Mouse (Mus musculus) testis, adult 2 months (tissue): ENCODE measurements around the gene Nutf2. TPM values are rescaled to one million over a fixed set of nuclear protein-coding genes. Genes with fewer than 3 reads are reported as not detected.

Source experiments
- H3K27ac ChIP-seq: fragments of 200-500 bp; 2 replicates; pipeline ENCODE4 v1.5.1; 2012; ENCODE audit warnings: low read depth, low read length; ENCODE audit not compliant: control insufficient read depth, insufficient read depth
- H3K27me3 ChIP-seq: fragments of 200-500 bp; 2 replicates; pipeline ENCODE4 v1.6.1; 2012; ENCODE audit warnings: mild to moderate bottlenecking, low read length, moderate library complexity; ENCODE audit not compliant: control insufficient read depth, insufficient read depth
- H3K36me3 ChIP-seq: fragments of 200-500 bp; 2 replicates; pipeline ENCODE4 v1.6.1; 2012; ENCODE audit warnings: mild to moderate bottlenecking, low read length; ENCODE audit not compliant: control insufficient read depth, insufficient read depth
- H3K4me1 ChIP-seq: fragments of 200-500 bp; 2 replicates; pipeline ENCODE4 v1.6.1; 2012; ENCODE audit warnings: low read length; ENCODE audit not compliant: control insufficient read depth, insufficient read depth
- H3K4me3 ChIP-seq: fragments of 200-500 bp; 2 replicates; pipeline ENCODE4 v1.5.1; 2012; ENCODE audit warnings: low read depth, mild to moderate bottlenecking, low read length, moderate library complexity, mixed read lengths; ENCODE audit not compliant: control insufficient read depth
- CTCF ChIP-seq: fragments of 200-500 bp; IDR thresholded peaks from 2 replicates; pipeline ENCODE4 v1.5.1; 2012; ENCODE audit warnings: low read depth, mild to moderate bottlenecking, inconsistent platforms, low read length, moderate library complexity; ENCODE audit not compliant: control insufficient read depth, insufficient read depth, insufficient replicate concordance
- POLR2A ChIP-seq: fragments of 200-500 bp; IDR thresholded peaks from 2 replicates; pipeline ENCODE4 v1.6.1; 2012; ENCODE audit warnings: low read depth, mild to moderate bottlenecking, inconsistent platforms, low read length, moderate library complexity; ENCODE audit not compliant: control insufficient read depth
- polyA plus RNA-seq: library from polyadenylated mRNA; depleted of rRNA; stranded (reverse); fragments of >200 nt; gene quantifications from 2 replicates; pipeline ENCODE4 v1.2.3, GENCODE M21; 2012

Gene Nutf2
- polyA plus RNA-seq, 1 experiment: 32.1 TPM

DNA sequence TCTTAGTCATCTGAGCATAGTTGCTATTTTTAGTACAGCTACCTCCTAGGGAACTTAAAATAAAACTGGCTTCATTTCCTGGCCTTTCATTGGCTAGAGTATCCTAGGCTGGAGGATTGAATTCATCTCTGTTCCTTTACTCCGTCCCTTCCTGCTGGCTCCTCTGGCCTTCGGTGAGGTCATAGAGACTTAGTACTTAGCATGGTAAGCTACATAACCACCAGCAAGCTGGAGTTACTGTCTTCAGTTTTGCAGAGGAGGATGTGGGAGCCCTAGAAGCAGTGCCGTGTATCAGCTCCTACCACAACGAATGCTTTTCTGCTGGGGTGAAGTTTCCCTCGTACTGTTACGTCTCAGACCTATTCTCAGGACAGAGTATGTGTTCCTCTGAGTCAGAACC lies 13.9 kb downstream of the Nutf2 start:
- Histone ChIP-seq H3K27ac (0 out of 2 replicates have a peak overlapping the region, but pooled peaks have one; percentile 17), H3K36me3 (no peaks in the 10 kb centered on the region; the same call in 1 of the 2 replicates), H3K4me3 (no peak overlapping the region), H3K27me3 (no peaks in the 10 kb centered on the region), H3K4me1 (no peaks in the 10 kb centered on the region)
- TF ChIP-seq POLR2A (no peak), CTCF (no peak)

DNA sequence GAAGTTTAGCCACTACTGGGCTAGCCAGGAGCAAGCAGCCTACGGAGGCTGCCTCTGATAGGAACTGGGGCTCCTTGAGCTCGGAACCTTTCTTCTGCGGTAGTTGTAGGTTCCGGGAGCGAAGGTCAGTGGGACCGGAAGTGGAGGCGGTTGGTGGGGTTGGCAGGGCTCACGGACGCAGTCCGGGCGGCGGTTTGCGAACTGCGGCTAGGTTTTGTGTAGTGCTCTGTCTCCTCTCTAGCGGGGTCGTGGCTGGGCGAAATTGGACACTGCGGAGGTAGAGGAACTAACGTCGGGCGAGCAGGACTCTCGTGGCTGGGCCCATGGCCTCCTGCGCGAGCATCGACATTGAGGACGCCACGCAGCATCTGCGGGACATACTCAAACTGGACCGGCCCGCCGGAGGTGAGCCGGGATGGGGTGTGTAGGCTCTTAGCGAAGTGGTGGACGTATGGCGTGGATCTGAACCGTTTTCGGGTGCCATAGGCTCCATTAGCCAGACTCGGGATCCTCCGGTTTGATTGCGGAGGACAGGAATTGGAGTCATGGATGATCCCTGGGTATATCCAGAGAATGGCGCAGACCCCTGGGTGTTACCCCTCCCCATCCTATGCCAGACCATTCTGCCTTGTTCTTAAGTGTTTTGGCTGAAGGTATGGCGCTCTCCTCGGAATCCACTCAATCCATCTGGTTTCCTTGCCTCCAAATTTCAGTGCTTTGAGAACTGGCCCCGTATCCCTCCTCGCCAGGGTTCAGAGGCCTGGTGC lies 20.6 kb downstream of the Nutf2 start, which contains the start of gene Edc4:
Gene Edc4, plus strand, starts transcription at position 128 of the 767 bp plus-strand sequence.
- peak; percentile 91 for TF ChIP-seq POLR2A
- no peak for TF ChIP-seq CTCF
- Histone ChIP-seq H3K4me3 (peak within 1 kb of the TSS; percentile 100), H3K27ac (peak within 1 kb of the TSS; percentile 99), H3K4me1 (peaks cover 9% of the 10 kb centered on the region), H3K36me3 (peaks cover 8% of the 10 kb centered on the region), H3K27me3 (no peaks in the 10 kb centered on the region)

DNA sequence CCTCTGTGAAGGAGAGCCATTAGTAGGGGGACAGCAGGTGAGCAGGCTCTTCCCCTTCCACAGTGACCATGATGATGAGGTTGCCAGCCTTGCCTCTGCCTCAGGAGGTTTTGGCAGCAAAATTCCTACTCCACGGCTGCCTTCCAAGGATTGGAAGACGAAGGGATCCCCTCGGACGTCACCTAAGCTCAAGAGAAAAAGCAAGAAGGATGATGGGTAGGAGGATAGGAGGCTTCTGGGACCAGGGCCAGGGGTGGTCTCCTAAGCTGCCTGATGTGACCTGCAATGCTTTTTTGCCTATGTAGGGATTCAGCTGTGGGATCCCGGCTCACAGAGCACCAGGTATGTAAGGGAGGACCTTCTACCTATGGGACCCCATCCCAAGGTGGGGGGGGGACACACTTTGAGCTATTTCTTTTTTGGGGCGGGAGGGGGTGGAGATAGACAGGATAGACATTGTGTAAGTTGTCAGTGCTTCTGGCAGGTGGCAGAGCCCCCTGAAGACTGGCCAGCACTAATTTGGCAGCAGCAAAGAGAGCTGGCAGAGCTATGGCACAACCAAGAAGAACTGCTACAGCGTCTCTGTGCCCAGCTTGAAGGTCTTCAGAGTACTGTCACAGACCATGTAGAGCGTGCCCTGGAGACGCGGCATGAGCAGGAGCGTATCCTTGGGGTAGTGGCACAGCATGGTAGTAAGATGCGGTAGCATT lies 29.5 kb downstream of the Nutf2 start:
- Histone ChIP-seq H3K36me3 (peaks cover 11% of the 10 kb centered on the region), H3K27me3 (no peaks in the 10 kb centered on the region), H3K27ac (no peak overlapping the region), H3K4me3 (no peak overlapping the region), H3K4me1 (peaks cover 2% of the 10 kb centered on the region; the same call in 1 of the 2 replicates)
- TF ChIP-seq POLR2A (no peak), CTCF (no peak)

DNA sequence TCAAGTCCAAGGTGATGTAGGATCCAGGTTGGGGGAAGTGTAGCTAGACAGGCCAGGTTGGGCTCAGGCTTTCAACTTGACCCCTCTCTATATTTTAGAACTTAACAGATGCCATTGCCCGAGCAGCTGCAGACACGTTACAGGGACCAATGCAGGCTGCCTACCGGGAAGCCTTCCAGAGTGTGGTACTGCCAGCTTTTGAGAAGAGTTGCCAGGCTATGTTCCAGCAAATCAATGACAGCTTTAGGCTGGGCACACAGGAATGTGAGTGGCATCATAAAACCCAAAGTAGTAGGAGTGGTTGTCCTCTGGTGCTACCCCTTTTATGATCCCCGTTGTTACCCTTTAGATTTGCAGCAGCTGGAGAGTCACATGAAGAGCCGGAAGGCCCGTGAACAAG lies 30.5 kb downstream of the Nutf2 start:
- peaks cover 4% of the 10 kb centered on the region for H3K36me3 ChIP-seq
- H3K27ac ChIP-seq: no peak overlapping the region
- no peak for TF ChIP-seq CTCF
- no peak for TF ChIP-seq POLR2A

DNA sequence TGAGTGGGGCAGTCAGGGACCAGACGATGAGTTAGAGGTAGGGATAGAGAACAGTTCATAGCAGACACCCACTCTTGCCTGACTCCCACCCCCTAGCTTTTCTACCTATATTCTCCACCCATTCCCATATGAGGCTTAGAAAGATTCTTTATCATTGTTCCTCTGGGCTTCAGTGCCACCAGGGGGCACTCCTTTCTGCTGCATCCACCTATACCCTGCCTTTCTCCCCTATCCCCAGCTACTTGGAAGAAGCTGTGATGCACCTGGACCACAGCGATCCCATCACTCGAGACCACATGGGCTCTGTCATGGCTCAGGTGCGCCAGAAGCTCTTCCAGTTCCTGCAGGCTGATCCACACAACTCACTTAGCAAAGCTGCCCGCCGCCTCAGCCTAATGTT lies 32.1 kb downstream of the Nutf2 start:
- Histone ChIP-seq H3K4me1 (peaks cover 2% of the 10 kb centered on the region; the same call in 1 of the 2 replicates), H3K27ac (no peak overlapping the region), H3K4me3 (no peak overlapping the region), H3K27me3 (no peaks in the 10 kb centered on the region), H3K36me3 (peaks cover 4% of the 10 kb centered on the region)
- TF ChIP-seq POLR2A: no peak
- 0 out of 2 replicates have a peak, but pooled peaks have one; percentile 13 for TF ChIP-seq CTCF

More for the DNA sequence above, 30.5 kb downstream of the Nutf2 start:
- H3K27me3 ChIP-seq: no peaks in the 10 kb centered on the region
- peaks cover 2% of the 10 kb centered on the region; the same call in 1 of the 2 replicates for H3K4me1 ChIP-seq
- no peak overlapping the region for H3K4me3 ChIP-seq

DNA sequence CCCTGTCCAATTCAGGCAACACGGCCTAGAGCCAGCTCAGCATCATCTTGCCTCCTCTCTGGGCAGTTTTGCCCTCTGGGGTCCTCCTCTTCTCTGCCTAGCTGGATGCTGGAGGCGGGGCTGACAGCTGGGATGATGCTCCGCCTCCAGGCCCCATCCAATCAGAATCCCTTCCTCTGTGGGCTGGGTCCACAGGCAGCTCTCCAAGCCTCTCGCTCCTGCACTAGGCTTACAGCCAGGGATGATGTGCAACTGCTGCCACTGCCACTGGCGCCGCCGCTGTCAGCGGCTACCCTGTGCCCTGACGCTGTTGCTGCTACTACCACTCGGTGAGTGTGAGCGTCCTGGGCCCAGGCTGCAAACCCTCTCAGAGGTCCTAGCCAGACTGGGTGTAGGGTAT lies 33.0 kb downstream of the Nutf2 start, which contains the start of gene Nrn1l:
Gene Nrn1l, plus strand, starts transcription at position 229 of the 400 bp plus-strand sequence.
- no peaks in the 10 kb centered on the region for H3K27me3 ChIP-seq
- peaks cover 2% of the 10 kb centered on the region; the same call in 1 of the 2 replicates for H3K4me1 ChIP-seq
- no peak within 1 kb of the TSS for H3K4me3 ChIP-seq
- TF ChIP-seq CTCF (no peak), POLR2A (no peak)
- no peak within 1 kb of the TSS for H3K27ac ChIP-seq
- peaks cover 3% of the 10 kb centered on the region for H3K36me3 ChIP-seq

DNA sequence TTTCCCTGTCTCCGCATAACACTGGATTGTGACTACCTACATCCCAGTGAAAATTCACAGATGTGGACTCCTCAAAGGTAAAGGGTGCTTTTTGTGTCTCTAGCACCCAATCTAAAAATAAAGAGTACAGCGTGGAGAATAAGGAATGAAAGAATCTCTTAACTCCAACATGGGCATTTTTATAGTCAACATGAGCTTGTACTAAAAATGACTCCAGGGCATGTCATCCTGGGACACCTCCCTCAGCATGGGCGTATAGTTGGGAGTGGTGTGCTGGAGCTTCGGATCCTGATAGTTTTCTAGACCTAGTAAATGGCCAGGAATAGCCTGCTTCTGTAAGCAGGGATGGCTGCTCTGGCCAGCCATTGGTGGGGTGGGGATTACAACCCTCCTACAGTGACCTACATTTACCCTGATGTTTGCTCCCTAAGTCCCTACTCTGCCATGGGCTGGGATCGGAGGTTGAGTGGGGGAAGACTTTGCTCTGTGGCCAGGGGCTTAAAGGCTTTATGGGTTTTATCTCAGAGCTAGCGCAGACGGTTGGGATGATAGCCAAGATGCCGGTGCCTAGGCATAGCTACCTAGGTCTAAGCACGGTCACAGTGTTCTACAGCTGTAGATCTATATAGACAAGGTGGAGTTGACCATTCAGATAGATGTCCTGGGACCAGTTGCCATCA lies 37.6 kb downstream of the Nutf2 start:
- peaks cover 6% of the 10 kb centered on the region; the same call in 1 of the 2 replicates for H3K4me1 ChIP-seq
- H3K27ac ChIP-seq: no peak overlapping the region
- no peak overlapping the region for H3K4me3 ChIP-seq
- TF ChIP-seq CTCF (no peak), POLR2A (no peak)
- H3K27me3 ChIP-seq: no peaks in the 10 kb centered on the region
- H3K36me3 ChIP-seq: no peaks in the 10 kb centered on the region
